Mouse (Mus musculus): ENCODE data around the gene Tspan18. TPM values are rescaled to one million over a fixed set of nuclear protein-coding genes. Genes with fewer than 3 reads are reported as not detected.
A peak's percentile ranks its signal among the peaks of the same experiment; 100 is the strongest.

Gene Tspan18
- polyA plus RNA-seq, 1 experiment: 10.7 TPM

DNA sequence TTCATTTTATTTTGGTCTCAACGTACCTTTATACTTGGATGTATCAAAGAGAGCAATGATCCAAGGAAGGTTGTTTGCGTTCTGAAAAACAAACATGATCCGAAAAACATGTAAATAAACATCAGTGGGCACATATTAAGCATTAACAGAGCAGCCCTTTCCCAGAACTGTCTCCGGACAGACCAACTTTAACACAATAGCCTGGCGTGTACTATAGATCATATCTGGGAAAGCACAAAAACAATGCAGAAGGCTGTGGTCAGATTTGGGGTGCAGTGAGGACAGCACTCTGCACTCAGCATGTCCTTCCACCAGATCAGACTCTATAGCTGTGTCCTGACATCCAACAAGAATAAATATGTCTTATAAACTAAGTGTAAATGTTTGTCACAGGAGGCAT, 12.7 kb upstream of the Tspan18 start:
- Histone ChIP-seq H3K4me3 (ENCODE audit: control insufficient read depth, insufficient read depth, low read length) (no peak overlapping the region), H3K27me3 (ENCODE audit: control insufficient read depth, insufficient read depth, low read length) (no peaks in the 10 kb centered on the region), H3K36me3 (ENCODE audit: control insufficient read depth, insufficient read depth, low read length) (no peaks in the 10 kb centered on the region), H3K4me1 (replicated peaks; ENCODE audit: control insufficient read depth, insufficient read depth, low read length) (no peaks in the 10 kb centered on the region), H3K27ac (ENCODE audit: control insufficient read depth, insufficient read depth, low read length) (no peak overlapping the region)
- no peak for TF ChIP-seq POLR2A (IDR thresholded peaks at IDR 0.05; ENCODE audit: control insufficient read depth, extremely low read depth, insufficient read depth, low read length, poor library complexity)
- TF ChIP-seq CTCF (IDR thresholded peaks at IDR 0.05; ENCODE audit: borderline replicate concordance, control insufficient read depth, extremely low read depth, insufficient read depth, low read length, poor library complexity): no peak
- no peak for DNase-seq
- 92% methylated on average over 5 of the region's 5 CpGs for WGBS

DNA sequence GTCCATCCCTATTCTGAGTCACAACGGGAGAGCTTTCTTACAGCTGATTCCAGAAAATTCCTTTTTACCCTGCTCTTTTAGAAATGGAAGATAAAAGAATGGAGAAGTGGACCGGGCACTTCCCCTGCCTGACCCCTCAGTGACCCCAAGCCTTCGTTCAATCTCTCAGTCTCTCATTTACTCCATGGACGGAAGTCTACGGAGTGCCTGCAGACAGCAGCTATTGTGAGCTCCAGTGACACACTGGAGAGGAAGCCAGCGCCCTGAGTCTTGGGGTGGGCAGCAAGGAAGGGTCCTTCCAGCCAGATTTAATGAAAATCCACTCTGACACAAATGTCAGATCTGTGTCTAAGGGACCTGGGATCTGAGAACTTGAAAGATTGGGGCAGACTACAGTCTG, 12.3 kb upstream of the Tspan18 start:
- 71% methylated on average over 6 of the region's 6 CpGs for WGBS
- Histone ChIP-seq H3K27me3 (ENCODE audit: control insufficient read depth, insufficient read depth, low read length) (no peaks in the 10 kb centered on the region), H3K27ac (ENCODE audit: control insufficient read depth, insufficient read depth, low read length) (no peak overlapping the region), H3K4me3 (ENCODE audit: control insufficient read depth, insufficient read depth, low read length) (no peak overlapping the region), H3K36me3 (ENCODE audit: control insufficient read depth, insufficient read depth, low read length) (no peaks in the 10 kb centered on the region), H3K4me1 (replicated peaks; ENCODE audit: control insufficient read depth, insufficient read depth, low read length) (no peaks in the 10 kb centered on the region)
- no peak for TF ChIP-seq CTCF (IDR thresholded peaks at IDR 0.05; ENCODE audit: borderline replicate concordance, control insufficient read depth, extremely low read depth, insufficient read depth, low read length, poor library complexity)
- TF ChIP-seq POLR2A (IDR thresholded peaks at IDR 0.05; ENCODE audit: control insufficient read depth, extremely low read depth, insufficient read depth, low read length, poor library complexity): no peak
- DNase-seq: no peak

DNA sequence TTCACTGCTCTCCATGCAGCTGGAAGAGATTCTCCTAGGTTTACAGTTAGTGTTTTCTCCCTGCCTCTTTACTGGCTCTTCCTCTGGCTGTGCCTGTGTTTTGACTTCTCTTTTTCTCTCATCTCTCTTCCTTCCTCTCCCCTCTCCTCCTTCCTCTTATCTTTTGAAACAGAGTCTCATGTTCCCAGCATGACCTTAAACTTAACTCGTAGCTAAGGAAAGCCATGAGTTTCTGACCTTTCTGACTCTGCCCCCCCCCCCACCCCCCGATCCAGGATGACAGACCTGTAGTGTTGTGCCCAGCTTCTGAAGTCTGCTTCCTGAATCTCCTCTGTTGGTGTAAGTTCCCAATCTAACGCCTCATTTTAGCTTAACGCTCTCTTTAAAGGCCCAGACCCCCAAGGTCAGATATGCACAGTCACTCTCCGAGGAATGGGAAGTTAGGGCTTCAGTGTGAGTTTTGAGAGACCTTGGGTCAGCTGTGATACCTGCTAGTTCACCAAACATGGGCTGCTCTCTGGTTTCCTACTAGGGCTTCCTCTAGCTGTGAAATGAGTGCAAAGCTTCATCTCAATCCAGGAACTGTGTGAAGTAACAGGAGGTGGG, 11.5 kb upstream of the Tspan18 start:
- DNase-seq: no peak
- TF ChIP-seq CTCF (IDR thresholded peaks at IDR 0.05; ENCODE audit: borderline replicate concordance, control insufficient read depth, extremely low read depth, insufficient read depth, low read length, poor library complexity) (no peak), POLR2A (IDR thresholded peaks at IDR 0.05; ENCODE audit: control insufficient read depth, extremely low read depth, insufficient read depth, low read length, poor library complexity) (no peak)
- whole genome bisulfite sequencing: 11% methylated on average over 5 of the region's 5 CpGs
- H3K4me1 ChIP-seq (replicated peaks; ENCODE audit: control insufficient read depth, insufficient read depth, low read length): no peaks in the 10 kb centered on the region
- no peaks in the 10 kb centered on the region for H3K27me3 ChIP-seq (ENCODE audit: control insufficient read depth, insufficient read depth, low read length)
- no peaks in the 10 kb centered on the region for H3K36me3 ChIP-seq (ENCODE audit: control insufficient read depth, insufficient read depth, low read length)
- no peak overlapping the region for H3K27ac ChIP-seq (ENCODE audit: control insufficient read depth, insufficient read depth, low read length)
- no peak overlapping the region for H3K4me3 ChIP-seq (ENCODE audit: control insufficient read depth, insufficient read depth, low read length)

DNA sequence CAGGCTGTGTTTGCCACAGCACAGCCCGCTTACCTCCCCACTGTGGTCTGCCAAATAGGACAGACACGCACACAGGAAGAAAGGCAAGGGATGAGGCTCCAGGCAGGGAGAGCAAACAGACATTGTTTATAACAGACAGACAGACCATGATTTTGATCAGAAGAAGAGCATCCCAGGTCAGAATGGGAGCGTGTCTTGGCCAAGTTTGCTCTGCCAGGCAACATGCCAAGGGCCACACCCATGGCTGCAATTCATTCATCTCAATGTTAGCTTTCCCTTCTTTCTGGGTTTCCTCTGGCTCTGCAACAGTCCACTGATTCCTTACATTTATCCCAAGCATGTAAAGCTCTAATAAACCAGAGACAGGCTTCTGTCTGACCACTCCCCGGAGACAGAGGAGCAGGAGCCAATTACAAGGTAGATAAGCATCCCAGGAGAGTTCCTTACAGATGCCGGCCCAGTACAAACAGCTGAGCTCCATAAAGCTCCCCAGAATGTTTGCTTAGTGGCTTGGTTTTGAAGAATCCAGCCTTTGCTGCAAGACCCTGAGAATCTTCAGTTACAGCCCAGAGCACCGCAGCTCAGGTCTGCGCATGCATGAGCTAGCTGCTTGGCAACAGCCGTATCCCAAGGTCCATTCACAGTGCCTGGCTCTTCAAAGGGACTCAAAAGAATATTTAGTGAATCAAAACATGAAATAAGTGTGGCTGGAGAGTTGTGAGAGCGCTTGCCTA, 5.2 kb upstream of the Tspan18 start:
- 0 out of 2 replicates have a peak, but pooled peaks cover 1% of the 10 kb centered on the region for H3K4me1 ChIP-seq (replicated peaks; ENCODE audit: control insufficient read depth, insufficient read depth, low read length)
- H3K27ac ChIP-seq (ENCODE audit: control insufficient read depth, insufficient read depth, low read length): no peak overlapping the region
- H3K4me3 ChIP-seq (ENCODE audit: control insufficient read depth, insufficient read depth, low read length): no peak overlapping the region
- no peaks in the 10 kb centered on the region for H3K36me3 ChIP-seq (ENCODE audit: control insufficient read depth, insufficient read depth, low read length)
- peaks cover 1% of the 10 kb centered on the region; the same call in 1 of the 2 replicates for H3K27me3 ChIP-seq (ENCODE audit: control insufficient read depth, insufficient read depth, low read length)
- DNase-seq: no peak
- WGBS: 86% methylated on average over 9 of the region's 9 CpGs
- no peak for TF ChIP-seq CTCF (IDR thresholded peaks at IDR 0.05; ENCODE audit: borderline replicate concordance, control insufficient read depth, extremely low read depth, insufficient read depth, low read length, poor library complexity)
- no peak for TF ChIP-seq POLR2A (IDR thresholded peaks at IDR 0.05; ENCODE audit: control insufficient read depth, extremely low read depth, insufficient read depth, low read length, poor library complexity)

DNA sequence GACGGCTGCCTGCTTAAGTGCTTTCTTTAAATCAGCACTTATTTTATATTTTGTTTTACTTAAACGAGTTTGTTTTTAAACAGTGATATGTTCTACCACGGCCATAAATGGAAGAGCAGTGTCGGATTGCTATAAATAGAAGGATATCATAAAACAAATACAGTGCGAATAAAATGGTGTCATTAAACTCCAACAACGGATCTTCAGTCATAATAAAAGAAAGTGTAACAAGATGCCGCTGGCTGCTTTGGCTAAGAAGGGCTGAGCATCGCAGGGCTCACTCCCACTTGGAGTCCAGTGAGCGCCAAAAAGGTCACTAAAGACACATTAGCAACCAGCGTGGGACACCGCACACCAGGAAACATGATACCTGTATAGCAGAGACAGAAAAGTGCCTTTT, 1.7 kb upstream of the Tspan18 start:
- WGBS: 96% methylated on average over 11 of the region's 11 CpGs
- no peak for DNase-seq
- TF ChIP-seq POLR2A (IDR thresholded peaks at IDR 0.05; ENCODE audit: control insufficient read depth, extremely low read depth, insufficient read depth, low read length, poor library complexity) (no peak), CTCF (IDR thresholded peaks at IDR 0.05; ENCODE audit: borderline replicate concordance, control insufficient read depth, extremely low read depth, insufficient read depth, low read length, poor library complexity) (no peak)
- H3K27me3 ChIP-seq (ENCODE audit: control insufficient read depth, insufficient read depth, low read length): peaks cover 7% of the 10 kb centered on the region; the same call in 1 of the 2 replicates
- H3K36me3 ChIP-seq (ENCODE audit: control insufficient read depth, insufficient read depth, low read length): no peaks in the 10 kb centered on the region
- no peak overlapping the region for H3K27ac ChIP-seq (ENCODE audit: control insufficient read depth, insufficient read depth, low read length)
- H3K4me1 ChIP-seq (replicated peaks; ENCODE audit: control insufficient read depth, insufficient read depth, low read length): peaks cover 13% of the 10 kb centered on the region
- H3K4me3 ChIP-seq (ENCODE audit: control insufficient read depth, insufficient read depth, low read length): no peak overlapping the region

DNA sequence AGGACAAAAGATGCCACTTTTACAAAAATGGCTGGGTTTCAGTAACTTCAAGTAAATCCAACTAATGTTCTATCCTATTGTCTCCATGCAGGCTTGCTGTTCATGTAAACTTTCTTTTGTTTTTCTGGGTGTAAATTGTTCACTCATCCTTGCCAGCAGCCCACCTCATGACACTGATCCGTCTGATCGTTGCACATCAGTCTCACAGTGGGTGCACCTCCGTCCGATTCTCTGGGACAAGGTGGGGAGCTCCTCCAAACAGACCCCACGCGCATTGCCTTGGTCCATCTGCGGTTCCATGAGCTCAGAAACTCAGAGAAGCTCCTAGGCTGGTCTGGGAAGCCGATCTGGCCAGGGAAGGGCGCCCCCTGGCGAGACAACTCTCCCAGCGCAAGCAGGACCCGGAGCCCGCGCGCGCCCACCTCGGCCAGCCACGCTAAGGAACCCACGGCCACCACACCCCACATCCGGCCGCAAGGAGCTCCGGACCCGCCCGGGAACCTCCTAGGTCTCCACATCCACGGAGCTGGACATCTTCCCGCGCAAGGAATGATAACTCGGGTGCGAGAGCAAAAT, 976 bp downstream of the Tspan18 start:
- TF ChIP-seq CTCF (IDR thresholded peaks at IDR 0.05; ENCODE audit: borderline replicate concordance, control insufficient read depth, extremely low read depth, insufficient read depth, low read length, poor library complexity): peak; percentile 88
- no peak for TF ChIP-seq POLR2A (IDR thresholded peaks at IDR 0.05; ENCODE audit: control insufficient read depth, extremely low read depth, insufficient read depth, low read length, poor library complexity)
- peak; percentile 66 for DNase-seq
- WGBS: under 1% methylated on average over 29 of the region's 29 CpGs
- peaks cover 7% of the 10 kb centered on the region; the same call in 1 of the 2 replicates for H3K27me3 ChIP-seq (ENCODE audit: control insufficient read depth, insufficient read depth, low read length)
- peaks cover 13% of the 10 kb centered on the region for H3K4me1 ChIP-seq (replicated peaks; ENCODE audit: control insufficient read depth, insufficient read depth, low read length)
- H3K27ac ChIP-seq (ENCODE audit: control insufficient read depth, insufficient read depth, low read length): no peak overlapping the region
- peak overlapping the region; percentile 44 for H3K4me3 ChIP-seq (ENCODE audit: control insufficient read depth, insufficient read depth, low read length)
- H3K36me3 ChIP-seq (ENCODE audit: control insufficient read depth, insufficient read depth, low read length): no peaks in the 10 kb centered on the region
